Mouse (Mus musculus) frontal cortex, adult 2 months (tissue): ENCODE data around the gene Pacrg. TPM values are rescaled to one million over a fixed set of nuclear protein-coding genes. Genes with fewer than 3 reads are reported as not detected.

Experiments
- DNase-seq, 2 experiments: peaks; one replicate each; pipeline ENCODE4 v3.0.0; 2022; ENCODE audit warnings: low spot score in 1 of 2; ENCODE audit errors: extremely low spot score in 1 of 2
- polyA plus RNA-seq: library from polyadenylated mRNA; depleted of rRNA; stranded (reverse); fragments of >200 nt; gene quantifications from 2 replicates; pipeline ENCODE4 v1.2.3, GENCODE M21; 2012; rRNA removed

The Pacrg gene
- polyA plus RNA-seq, 1 experiment, result 25.2 TPM

DNA sequence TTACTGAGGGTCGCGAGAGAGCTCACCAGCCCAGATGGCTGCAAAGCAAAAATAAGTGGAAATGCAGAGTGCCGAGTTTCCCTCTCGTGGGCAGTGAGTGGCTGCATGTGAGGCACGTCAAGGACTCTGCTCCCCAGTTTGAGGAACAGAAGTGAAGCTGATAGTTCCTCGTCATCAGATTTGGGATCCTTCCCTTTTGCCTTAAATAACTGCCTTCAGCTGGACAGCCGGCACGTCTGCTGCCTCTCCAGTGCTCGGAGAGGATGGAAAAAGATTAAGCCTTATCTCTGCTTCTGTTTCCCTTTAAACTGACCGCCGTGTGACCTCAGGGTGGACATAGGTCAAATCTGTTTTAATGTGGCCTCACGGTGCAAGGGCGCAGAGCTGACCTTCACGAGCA lies 480.6 kb downstream of the Pacrg start:
- DNase-seq, result peak in 1 of 2 experiments; percentile 16

DNA sequence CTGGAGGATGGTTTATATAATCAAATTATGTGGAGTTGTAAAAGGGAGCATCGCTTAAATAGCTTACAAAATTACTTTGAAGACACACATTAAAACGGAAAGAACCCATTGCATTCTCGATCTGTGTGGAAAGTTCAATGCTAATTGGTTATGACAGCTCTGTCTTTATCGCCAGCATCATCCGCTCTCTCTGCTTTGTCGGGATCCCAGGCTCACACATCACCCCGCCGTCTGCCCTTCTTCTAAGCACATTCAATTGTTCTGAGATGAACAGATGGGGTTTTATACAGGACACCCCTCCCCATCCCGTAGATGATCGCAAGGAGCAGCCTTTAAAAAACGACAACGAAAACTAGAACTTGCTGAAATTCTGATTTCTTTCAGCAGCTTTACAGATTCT lies 482.8 kb downstream of the Pacrg start:
- DNase-seq, result peak in 1 of 2 experiments; percentile 19

- no peak for DNase-seq
Observed at GRCm38 (mm10) chr17:10356294-10356693, 483.8 kb downstream of the Pacrg start.

DNA sequence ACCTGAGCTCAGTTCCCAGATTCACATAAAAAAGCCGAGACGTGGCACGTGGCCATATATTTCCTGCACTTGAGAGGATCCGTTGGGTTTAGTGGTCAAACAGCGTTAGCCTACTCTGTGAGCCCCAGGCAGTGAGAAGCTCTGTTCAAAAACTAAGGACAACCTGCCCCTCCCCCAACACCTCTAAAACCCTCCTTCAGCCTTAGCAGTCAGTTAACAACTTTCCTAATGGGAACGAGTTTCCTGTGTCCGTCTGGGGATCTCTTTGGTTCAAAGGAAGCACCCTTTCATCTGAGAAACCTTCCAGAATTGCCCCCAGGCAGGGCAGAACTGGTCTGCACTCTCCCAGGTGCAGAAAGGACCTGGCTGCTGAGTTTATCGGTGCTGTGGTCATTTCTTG lies 484.4 kb downstream of the Pacrg start:
- no peak for DNase-seq

Other genes with a start within 250 kb of the Pacrg start
- gene Prkn, start 73 bp upstream of the Pacrg start, polyA plus RNA-seq, result 20.1 and 28.0 TPM in 2 replicates